Mouse (Mus musculus) stomach, adult 2 months (tissue): ENCODE measurements around the gene Olfr1080. TPM values are rescaled to one million over a fixed set of nuclear protein-coding genes. Genes with fewer than 3 reads are reported as not detected.

Experiments used
- polyA plus RNA-seq: library from polyadenylated mRNA; depleted of rRNA; stranded (reverse); fragments of >200 nt; gene quantifications from 2 replicates; pipeline ENCODE4 v1.2.3, GENCODE M21; 2012; rRNA removed

The Olfr1080 gene
- not detected in 2 replicates for polyA plus RNA-seq

GRCm38 (mm10) chr2:86558135-86558534 lies at the start of gene Olfr1080:
TSS of gene Olfr1080 (minus strand) at chr2:86558235.

GRCm38 (mm10) chr2:86598866-86599265 lies 40.8 kb upstream of the Olfr1080 start, which contains the start of gene Olfr1082:
TSS of gene Olfr1082 (minus strand) at chr2:86598966.

GRCm38 (mm10) chr2:86542380-86542779 lies 15.7 kb downstream of the Olfr1080 start, which contains the start of gene Olfr1079:
TSS of gene Olfr1079 (minus strand) at chr2:86542480.

GRCm38 (mm10) chr2:86508161-86508560 lies 49.9 kb downstream of the Olfr1080 start, which contains the start of gene Olfr1076:
TSS of gene Olfr1076 (plus strand) at chr2:86508461.

Other genes starting within 250 kb of the Olfr1080 start
- gene Olfr1053, start 243.0 kb downstream of the Olfr1080 start, polyA plus RNA-seq = not detected in 2 replicates
- gene Olfr1054, start 222.8 kb downstream of the Olfr1080 start, polyA plus RNA-seq = not detected in 2 replicates
- not detected in 2 replicates for gene Olfr1055, start 208.0 kb downstream of the Olfr1080 start, polyA plus RNA-seq
- gene Olfr1056, start 195.8 kb downstream of the Olfr1080 start, polyA plus RNA-seq = not detected in 2 replicates
- gene Olfr1057, start 179.8 kb downstream of the Olfr1080 start, polyA plus RNA-seq = not detected in 2 replicates
- gene Olfr1058, start 169.7 kb downstream of the Olfr1080 start, polyA plus RNA-seq = not detected in 2 replicates
- not detected in 2 replicates for gene Olfr1061, start 144.2 kb downstream of the Olfr1080 start, polyA plus RNA-seq
- gene Olfr1062, start 131.5 kb downstream of the Olfr1080 start, polyA plus RNA-seq = not detected in 2 replicates
- gene Olfr1065, start 107.6 kb downstream of the Olfr1080 start, polyA plus RNA-seq = not detected in 2 replicates
- not detected in 2 replicates for gene Olfr1066, start 102.0 kb downstream of the Olfr1080 start, polyA plus RNA-seq
- gene Olfr228, start 70.8 kb downstream of the Olfr1080 start, polyA plus RNA-seq = not detected in 2 replicates
- gene Olfr1076, start 49.8 kb downstream of the Olfr1080 start, polyA plus RNA-seq = not detected in 2 replicates
- not detected in 2 replicates for gene Olfr1079, start 15.8 kb downstream of the Olfr1080 start, polyA plus RNA-seq
- not detected in 2 replicates for gene Olfr1082, start 40.7 kb upstream of the Olfr1080 start, polyA plus RNA-seq
- gene Olfr1084, start 81.5 kb upstream of the Olfr1080 start, polyA plus RNA-seq = not detected in 2 replicates
- not detected in 2 replicates for gene Olfr1085, start 103.8 kb upstream of the Olfr1080 start, polyA plus RNA-seq
- gene Olfr1086, start 121.9 kb upstream of the Olfr1080 start, polyA plus RNA-seq = not detected in 2 replicates
- not detected in 2 replicates for gene Olfr1087, start 140.2 kb upstream of the Olfr1080 start, polyA plus RNA-seq
- not detected in 2 replicates for gene Olfr1089, start 175.5 kb upstream of the Olfr1080 start, polyA plus RNA-seq
- gene Olfr1090, start 200.8 kb upstream of the Olfr1080 start, polyA plus RNA-seq = not detected in 2 replicates
- gene Olfr1093, start 224.2 kb upstream of the Olfr1080 start, polyA plus RNA-seq = not detected in 2 replicates